Mouse (Mus musculus) kidney, postnatal 25 days (tissue): ENCODE data around the gene Mettl16.

Experiments used
- DNase-seq, 2 experiments: peaks; one replicate each; pipeline ENCODE4 v3.0.0; 2021; ENCODE audit warnings: mixed read lengths in 2 of 2

Mettl16 gene

GRCm38 (mm10) chr11:74770595-74771207 is at the start of gene Mettl16:
Mettl16 (plus strand) TSS chr11:74770830.
- peak; percentile 96 for DNase-seq

- DNase-seq = no peak
Measured at GRCm38 (mm10) chr11:74721141-74721540, 49.5 kb upstream of the Mettl16 start.

GRCm38 (mm10) chr11:74721971-74722370 is 48.7 kb upstream of the Mettl16 start:
- DNase-seq = no peak

- DNase-seq = peak; percentile 88 to 93
Measured at GRCm38 (mm10) chr11:74723357-74724234, 47.0 kb upstream of the Mettl16 start.

- peak; percentile 94 to 98 for DNase-seq
Measured at GRCm38 (mm10) chr11:74724235-74724791, 46.3 kb upstream of the Mettl16 start, which contains the start of gene Pafah1b1. Pafah1b1 (minus strand) TSS chr11:74724670.

GRCm38 (mm10) chr11:74725181-74725580 is 45.4 kb upstream of the Mettl16 start:
- DNase-seq = no peak

- no peak for DNase-seq
Measured at GRCm38 (mm10) chr11:74734917-74735316, 35.7 kb upstream of the Mettl16 start.

GRCm38 (mm10) chr11:74737861-74738260 is 32.8 kb upstream of the Mettl16 start:
- peak in 1 of 2 experiments; percentile 24 for DNase-seq

- DNase-seq = no peak
Measured at GRCm38 (mm10) chr11:74748022-74748421, 22.6 kb upstream of the Mettl16 start.

GRCm38 (mm10) chr11:74749241-74749640 is 21.4 kb upstream of the Mettl16 start:
- DNase-seq = no peak

- DNase-seq = no peak
Measured at GRCm38 (mm10) chr11:74750662-74751351, 19.8 kb upstream of the Mettl16 start.

GRCm38 (mm10) chr11:74751352-74752066 is 19.1 kb upstream of the Mettl16 start:
- DNase-seq = no peak

GRCm38 (mm10) chr11:74756631-74757030 is 14.0 kb upstream of the Mettl16 start:
- DNase-seq = peak; percentile 34 to 68

- peak in 1 of 2 experiments; percentile 39 for DNase-seq
Measured at GRCm38 (mm10) chr11:74761011-74761705, 9.5 kb upstream of the Mettl16 start.

GRCm38 (mm10) chr11:74763960-74764625 is 6.5 kb upstream of the Mettl16 start:
- no peak for DNase-seq

- peak; percentile 36 to 58 for DNase-seq
Measured at GRCm38 (mm10) chr11:74767469-74767868, 3.2 kb upstream of the Mettl16 start.

- peak; percentile 54 to 68 for DNase-seq
Measured at GRCm38 (mm10) chr11:74768045-74768444, 2.6 kb upstream of the Mettl16 start.

GRCm38 (mm10) chr11:74770037-74770436 is 593 bp upstream of the Mettl16 start:
- no peak for DNase-seq

GRCm38 (mm10) chr11:74771234-74771633 is 604 bp downstream of the Mettl16 start:
- DNase-seq = peak in 1 of 2 experiments; percentile 42

GRCm38 (mm10) chr11:74771650-74772049 is 1.0 kb downstream of the Mettl16 start:
- DNase-seq = no peak

- no peak for DNase-seq
Measured at GRCm38 (mm10) chr11:74772386-74772785, 1.8 kb downstream of the Mettl16 start.
